Mouse (Mus musculus) MEL (cell line): ENCODE results near the gene Col26a1.

Experiments used
- CHD2 ChIP-seq: IDR thresholded peaks from 2 replicates; pipeline ENCODE4 v1.6.1; 2011; ENCODE audit warnings: low read length, improper control_type of control experiment
- CTCF ChIP-seq, 3 experiments: IDR thresholded peaks in 2 of 3; conservative IDR thresholded peaks in 1 of 3; 2 replicates each; pipeline ENCODE4 v1.5.1; 2011 to 2012; ENCODE audit warnings: low read length in 3 of 3, low read depth in 2 of 3, mild to moderate bottlenecking in 2 of 3, improper control_type of control experiment in 1 of 3, inconsistent platforms in 1 of 3, mixed read lengths in 1 of 3, moderate library complexity in 1 of 3; ENCODE audit not compliant: control insufficient read depth in 1 of 3, insufficient read depth in 1 of 3, poor library complexity in 1 of 3, severe bottlenecking in 1 of 3
- GATA1 ChIP-seq: IDR thresholded peaks from 2 replicates; pipeline ENCODE4 v1.6.1; 2011; ENCODE audit warnings: low read depth, low read length, improper control_type of control experiment
- HCFC1 ChIP-seq: IDR thresholded peaks from 2 replicates; pipeline ENCODE4 v1.6.1; 2012; ENCODE audit warnings: low read depth, mild to moderate bottlenecking, inconsistent platforms, low read length, improper control_type of control experiment, moderate library complexity
- POLR2A ChIP-seq, 2 experiments: IDR thresholded peaks; 2 replicates each; pipeline ENCODE4 v1.6.1; 2011 to 2012; ENCODE audit warnings: low read length in 2 of 2, mild to moderate bottlenecking in 2 of 2, control low read depth in 1 of 2, improper control_type of control experiment in 1 of 2, low read depth in 1 of 2, moderate library complexity in 1 of 2; ENCODE audit not compliant: control insufficient read depth in 1 of 2, insufficient read depth in 1 of 2, poor library complexity in 1 of 2
- POLR2AphosphoS2 ChIP-seq: IDR thresholded peaks from 2 replicates; pipeline ENCODE4 v1.6.1; 2011; ENCODE audit warnings: low read length, improper control_type of control experiment
- TBP ChIP-seq: IDR thresholded peaks from 2 replicates; pipeline ENCODE4 v1.8.0; 2011; ENCODE audit warnings: low read depth, low read length, improper control_type of control experiment
- UBTF ChIP-seq: IDR thresholded peaks from 2 replicates; pipeline ENCODE4 v1.6.1; 2012; ENCODE audit warnings: low read depth, mild to moderate bottlenecking, inconsistent platforms, low read length, improper control_type of control experiment, moderate library complexity, borderline replicate concordance; ENCODE audit not compliant: insufficient read depth

GRCm38 (mm10) chr5:136907991-136908857 is 25.2 kb upstream of the Col26a1 start, which contains the start of gene Ift22:
- no peak for TF ChIP-seq CTCF (IDR thresholded peaks at IDR 0.05 in 2 of 3, conservative IDR thresholded peaks at IDR 0.05 in 1 of 3; ENCODE audit: control insufficient read depth in 1 of 3, insufficient read depth in 1 of 3, low read depth in 2 of 3, low read length in 3 of 3, poor library complexity in 1 of 3, severe bottlenecking in 1 of 3)
- no peak for TF ChIP-seq POLR2AphosphoS2
- peak; percentile 51; the same call in 1 of the 2 replicates for TF ChIP-seq TBP
- peak; percentile 94 for TF ChIP-seq HCFC1
- TF ChIP-seq POLR2A (IDR thresholded peaks at IDR 0.05; ENCODE audit: control insufficient read depth in 1 of 2, insufficient read depth in 1 of 2, low read depth in 1 of 2, low read length in 2 of 2, poor library complexity in 1 of 2): peak in 1 of 2 experiments; percentile 49; a peak in 1 of 4 replicates
- no peak; the same call in 1 of the 2 replicates for TF ChIP-seq CHD2
- peak; percentile 45; the same call in 1 of the 2 replicates for TF ChIP-seq GATA1
- no peak for TF ChIP-seq UBTF
